Mouse (Mus musculus): ENCODE data around the gene Mlh1. TPM values are rescaled to one million over a fixed set of nuclear protein-coding genes. Genes with fewer than 3 reads are reported as not detected.
A peak's percentile ranks its signal among the peaks of the same experiment; 100 is the strongest.

The Mlh1 gene
- polyA plus RNA-seq, 1 experiment from 2014 or later = 13.1 TPM

- WGBS = 45% methylated on average over 7 of the region's 7 CpGs
- H3K4me3 ChIP-seq (ENCODE audit: low read depth, low read length) = no peak overlapping the region
- no peaks in the 10 kb centered on the region for H3K9me3 ChIP-seq (ENCODE audit: low read length)
- no peaks in the 10 kb centered on the region for H3K27me3 ChIP-seq (replicated peaks; ENCODE audit: insufficient read depth, low read length)
- DNase-seq (ENCODE audit: low spot score) (peak; percentile 23), ATAC-seq (peak; percentile 48; the same call in 1 of the 2 replicates)
- H3K4me2 ChIP-seq (replicated peaks; ENCODE audit: low read depth, low read length) = no peak overlapping the region
- H3K9ac ChIP-seq (replicated peaks; ENCODE audit: low read depth) = no peak overlapping the region
- no peaks in the 10 kb centered on the region for H3K4me1 ChIP-seq (ENCODE audit: insufficient read depth, low read depth, low read length)
- no peak overlapping the region for H3K27ac ChIP-seq (ENCODE audit: low read length)
- peaks cover 16% of the 10 kb centered on the region; the same call in 1 of the 2 replicates for H3K36me3 ChIP-seq (ENCODE audit: insufficient read depth, low read length)
- TF ChIP-seq EP300 (IDR thresholded peaks at IDR 0.05) (no peak), CTCF (IDR thresholded peaks at IDR 0.05) (no peak)
Measured at GRCm38 (mm10) chr9:111188731-111189130, 82.9 kb downstream of the Mlh1 start.

GRCm38 (mm10) chr9:111186861-111187260 is 84.7 kb downstream of the Mlh1 start:
- no peaks in the 10 kb centered on the region for H3K4me1 ChIP-seq (ENCODE audit: insufficient read depth, low read depth, low read length)
- H3K4me3 ChIP-seq (ENCODE audit: low read depth, low read length) = no peak overlapping the region
- H3K27me3 ChIP-seq (replicated peaks; ENCODE audit: insufficient read depth, low read length) = no peaks in the 10 kb centered on the region
- ATAC-seq (no peak), DNase-seq (ENCODE audit: low spot score) (no peak)
- H3K9ac ChIP-seq (replicated peaks; ENCODE audit: low read depth) = no peak overlapping the region
- H3K9me3 ChIP-seq (ENCODE audit: low read length) = no peaks in the 10 kb centered on the region
- no peak for TF ChIP-seq EP300 (IDR thresholded peaks at IDR 0.05)
- TF ChIP-seq CTCF (IDR thresholded peaks at IDR 0.05) = no peak
- H3K36me3 ChIP-seq (ENCODE audit: insufficient read depth, low read length) = peaks cover 11% of the 10 kb centered on the region; the same call in 1 of the 2 replicates
- H3K27ac ChIP-seq (ENCODE audit: low read length) = no peak overlapping the region
- no peak overlapping the region for H3K4me2 ChIP-seq (replicated peaks; ENCODE audit: low read depth, low read length)
- 82% methylated on average over 6 of the region's 6 CpGs for WGBS

DNA sequence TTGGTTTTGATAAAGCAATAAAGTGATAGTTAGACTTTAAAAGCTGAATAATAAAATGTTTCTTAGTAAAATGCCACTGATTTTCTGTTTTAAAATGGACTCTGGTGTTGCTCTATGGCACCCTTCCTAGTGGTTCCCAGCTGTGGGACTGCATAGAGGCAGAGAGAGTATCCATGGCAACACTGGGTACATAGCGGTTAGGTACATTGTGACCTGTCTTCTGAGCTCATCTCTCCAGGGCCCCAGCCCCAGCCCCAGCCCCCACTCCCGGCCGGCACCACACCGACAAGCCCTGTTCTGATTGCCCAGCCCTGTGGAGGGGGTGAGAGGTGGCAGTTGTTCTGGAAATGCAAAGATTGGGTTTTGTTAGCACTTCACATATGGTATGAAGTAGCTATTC is 86.7 kb downstream of the Mlh1 start:
- Histone ChIP-seq H3K9me3 (ENCODE audit: low read length) (no peaks in the 10 kb centered on the region), H3K4me3 (ENCODE audit: low read depth, low read length) (no peak overlapping the region), H3K9ac (replicated peaks; ENCODE audit: low read depth) (no peak overlapping the region), H3K36me3 (ENCODE audit: insufficient read depth, low read length) (peaks cover 6% of the 10 kb centered on the region; the same call in 1 of the 2 replicates), H3K27ac (ENCODE audit: low read length) (no peak overlapping the region), H3K4me2 (replicated peaks; ENCODE audit: low read depth, low read length) (no peak overlapping the region), H3K27me3 (replicated peaks; ENCODE audit: insufficient read depth, low read length) (no peaks in the 10 kb centered on the region), H3K4me1 (ENCODE audit: insufficient read depth, low read depth, low read length) (no peaks in the 10 kb centered on the region)
- WGBS = 71% methylated on average over 4 of the region's 4 CpGs
- no peak for ATAC-seq
- no peak for DNase-seq (ENCODE audit: low spot score)
- TF ChIP-seq CTCF (IDR thresholded peaks at IDR 0.05) = no peak
- no peak for TF ChIP-seq EP300 (IDR thresholded peaks at IDR 0.05)

DNA sequence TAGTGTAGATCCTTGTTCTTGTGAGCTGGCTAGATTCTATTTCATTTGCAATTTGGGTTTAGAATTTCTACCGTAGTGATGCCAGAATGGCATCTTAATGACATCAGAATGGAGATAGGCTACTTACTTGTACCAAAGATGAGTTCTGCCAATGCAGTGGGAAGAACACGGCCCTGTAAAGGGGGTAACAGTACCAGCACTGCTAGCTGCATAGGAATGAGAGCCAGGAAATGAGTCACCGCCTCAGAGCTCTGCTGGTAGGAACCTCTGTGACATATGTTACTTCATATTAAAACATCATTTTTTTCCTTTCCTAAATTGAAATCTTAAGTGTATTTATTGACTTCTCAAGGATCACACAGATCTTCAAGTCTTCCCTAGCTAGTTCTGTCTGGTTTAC is 89.4 kb downstream of the Mlh1 start:
- 57% methylated on average over 3 of the region's 3 CpGs for WGBS
- Histone ChIP-seq H3K27me3 (replicated peaks; ENCODE audit: insufficient read depth, low read length) (no peaks in the 10 kb centered on the region), H3K27ac (ENCODE audit: low read length) (no peak overlapping the region), H3K9ac (replicated peaks; ENCODE audit: low read depth) (no peak overlapping the region), H3K4me3 (ENCODE audit: low read depth, low read length) (no peak overlapping the region), H3K36me3 (ENCODE audit: insufficient read depth, low read length) (no peaks in the 10 kb centered on the region), H3K9me3 (ENCODE audit: low read length) (no peaks in the 10 kb centered on the region), H3K4me1 (ENCODE audit: insufficient read depth, low read depth, low read length) (no peaks in the 10 kb centered on the region), H3K4me2 (replicated peaks; ENCODE audit: low read depth, low read length) (no peak overlapping the region)
- ATAC-seq (no peak), DNase-seq (ENCODE audit: low spot score) (no peak)
- no peak for TF ChIP-seq CTCF (IDR thresholded peaks at IDR 0.05)
- no peak for TF ChIP-seq EP300 (IDR thresholded peaks at IDR 0.05)

GRCm38 (mm10) chr9:111178971-111179370 is 92.6 kb downstream of the Mlh1 start:
- Histone ChIP-seq H3K4me3 (ENCODE audit: low read depth, low read length) (no peak overlapping the region), H3K4me1 (ENCODE audit: insufficient read depth, low read depth, low read length) (no peaks in the 10 kb centered on the region), H3K27me3 (replicated peaks; ENCODE audit: insufficient read depth, low read length) (no peaks in the 10 kb centered on the region), H3K9me3 (ENCODE audit: low read length) (no peaks in the 10 kb centered on the region), H3K9ac (replicated peaks; ENCODE audit: low read depth) (no peak overlapping the region), H3K27ac (ENCODE audit: low read length) (no peak overlapping the region), H3K36me3 (ENCODE audit: insufficient read depth, low read length) (no peaks in the 10 kb centered on the region), H3K4me2 (replicated peaks; ENCODE audit: low read depth, low read length) (no peak overlapping the region)
- TF ChIP-seq CTCF (IDR thresholded peaks at IDR 0.05) (no peak), EP300 (IDR thresholded peaks at IDR 0.05) (no peak)
- no peak for ATAC-seq
- 85% methylated on average over 5 of the region's 5 CpGs for WGBS
- no peak for DNase-seq (ENCODE audit: low spot score)

Other genes starting within 250 kb of the Mlh1 start
- 43.5 and 49.0 TPM in 2 replicates for gene Ccrl2, start 214.3 kb downstream of the Mlh1 start, polyA plus RNA-seq (2015; fragmentation: Nextera tagmentation; extraction: Ambion mirVana)
- 47.7 and 54.2 TPM in 2 replicates for gene Lrrfip2, start 154.2 kb downstream of the Mlh1 start, polyA plus RNA-seq (2015; fragmentation: Nextera tagmentation; extraction: Ambion mirVana)
- 10.5 and 11.4 TPM in 2 replicates for gene Epm2aip1, start 138 bp upstream of the Mlh1 start, polyA plus RNA-seq (2015; fragmentation: Nextera tagmentation; extraction: Ambion mirVana)
- 0.02 and 0.08 TPM in 2 replicates for gene Trank1, start 39.9 kb upstream of the Mlh1 start, polyA plus RNA-seq (2015; fragmentation: Nextera tagmentation; extraction: Ambion mirVana)
- 0.13 and 0.18 TPM in 2 replicates for gene Dclk3, start 167.3 kb upstream of the Mlh1 start, polyA plus RNA-seq (2015; fragmentation: Nextera tagmentation; extraction: Ambion mirVana)